ENCODE assay signal across 8 mouse cellular contexts in the genomic region with DNA sequence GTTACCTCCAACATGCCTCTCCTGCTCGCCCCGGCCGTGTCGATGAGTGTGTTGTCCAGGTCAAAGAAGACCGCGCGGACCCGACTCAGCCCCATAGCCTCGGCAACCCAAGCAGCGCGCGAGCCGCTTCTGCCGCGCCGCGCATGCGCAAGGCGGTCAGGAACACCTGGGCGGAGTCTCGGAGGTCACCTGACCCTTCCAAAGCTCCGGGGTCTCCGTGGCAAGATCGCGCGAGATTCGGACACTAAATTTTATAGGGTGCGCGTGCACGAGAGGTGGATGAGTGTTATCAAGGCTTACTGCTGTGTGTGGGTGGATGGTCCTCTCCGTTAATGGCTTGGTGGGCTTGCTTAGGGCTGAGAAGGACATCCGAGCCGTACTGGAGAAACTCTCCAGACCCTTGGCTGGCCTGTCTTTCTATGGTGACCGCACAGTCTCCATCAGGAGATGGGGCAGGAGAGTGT. TPM values are rescaled to one million over a fixed set of nuclear protein-coding genes. Genes with fewer than 3 reads are reported as not detected.
DNase-seq lines count a peak whose midpoint lies in the region; ATAC-seq and TF ChIP-seq lines count a peak whose summit lies in the region.

A gene (minus strand): TSS at position 151 of the 464 bp plus-strand sequence.
A gene (minus strand): TSS at position 167 of the 464 bp plus-strand sequence.

- peaks cover 5 to 23% of the 10 kb centered on the region in 2 experiments; a peak in 2 of 4 replicates for H3K4me1 ChIP-seq in CH12.LX (ENCODE audit: control insufficient read depth in 1 of 2, insufficient read depth in 2 of 2)
- peaks cover 6% of the 10 kb centered on the region; the same call in 1 of the 2 replicates for H3K4me1 ChIP-seq in forebrain, embryonic 11.5 days (replicated peaks; ENCODE audit: control insufficient read depth, insufficient read depth, low read length)
- peaks cover 11% of the 10 kb centered on the region; the same call in 1 of the 2 replicates for H3K4me1 ChIP-seq in heart, embryonic 16.5 days (ENCODE audit: control insufficient read depth, insufficient read depth, low read length)
- H3K4me1 ChIP-seq in liver, embryonic 15.5 days (replicated peaks): peaks cover 47% of the 10 kb centered on the region
- peaks cover 10% of the 10 kb centered on the region for H3K4me1 ChIP-seq in neural tube, embryonic 12.5 days

- peak; percentile 95 for DNase-seq in CH12.LX (ENCODE audit: extremely low read depth)
- DNase-seq in c-Kit-positive CD71-positive TER-119-negative erythroid progenitor cells, embryonic 14.5 days (ENCODE audit: low read depth): peak; percentile 89
- peak; percentile 96 for DNase-seq in forebrain, embryonic 11.5 days (ENCODE audit: low spot score)
- DNase-seq in kidney, postnatal 36 days: peak; percentile 94 to 96
- DNase-seq in telencephalon, adult 2 months (ENCODE audit: low read depth, low spot score): peak; percentile 87

- dilution Hi-C loops in CH12.LX (cut with MboI; ENCODE audit: extremely low pct_ligation_motif_present, extremely low pct_unique_long_range_greater_than_20kb, low sequenced_read_pairs): no loop called here

- peak; percentile 97 for ATAC-seq in forebrain, embryonic 11.5 days (replicated peaks; ENCODE audit: low FRiP score)
- ATAC-seq in heart, embryonic 16.5 days (replicated peaks; ENCODE audit: extremely low read depth, insufficient read depth, low FRiP score): peak; percentile 95
- peak; percentile 83 for ATAC-seq in liver, embryonic 15.5 days (ENCODE audit: insufficient read depth)
- peak; percentile 96 for ATAC-seq in neural tube, embryonic 12.5 days (ENCODE audit: low FRiP score, low read depth)

- no peak for TF ChIP-seq CTCF in CH12.LX (conservative IDR thresholded peaks at IDR 0.05 in 1 of 2, IDR thresholded peaks at IDR 0.05 in 1 of 2; ENCODE audit: low read depth in 2 of 2, low read length in 2 of 2)

- H3K27me3 ChIP-seq in CH12.LX (replicated peaks): peaks cover 3% of the 10 kb centered on the region
- no peaks in the 10 kb centered on the region for H3K27me3 ChIP-seq in forebrain, embryonic 11.5 days (ENCODE audit: control insufficient read depth, insufficient read depth, low read length)
- H3K27me3 ChIP-seq in heart, embryonic 16.5 days (ENCODE audit: control insufficient read depth, insufficient read depth, low read length): no peaks in the 10 kb centered on the region
- H3K27me3 ChIP-seq in liver, embryonic 15.5 days: no peaks in the 10 kb centered on the region
- no peaks in the 10 kb centered on the region for H3K27me3 ChIP-seq in neural tube, embryonic 12.5 days (replicated peaks)

- in situ Hi-C loops in CH12.LX (cut with MboI; ENCODE audit: low pct_ligation_motif_present, low pct_unique_long_range_greater_than_20kb, low sequenced_read_pairs): no loop called here

- TF ChIP-seq EP300 in CH12.LX (IDR thresholded peaks at IDR 0.05; ENCODE audit: low read length): no peak

- no peak for TF ChIP-seq RAD21 in CH12.LX (IDR thresholded peaks at IDR 0.05; ENCODE audit: low read depth, low read length)

- peak within 1 kb of the TSS; percentile 93 for H3K9ac ChIP-seq in CH12.LX (ENCODE audit: insufficient read depth, low read depth)
- peak within 1 kb of the TSS; percentile 89 for H3K9ac ChIP-seq in forebrain, embryonic 11.5 days (ENCODE audit: low read length)
- peak within 1 kb of the TSS; percentile 98 for H3K9ac ChIP-seq in heart, embryonic 16.5 days (ENCODE audit: low read length)
- H3K9ac ChIP-seq in liver, embryonic 15.5 days: peak within 1 kb of the TSS; percentile 98
- peak within 1 kb of the TSS; percentile 93 for H3K9ac ChIP-seq in neural tube, embryonic 12.5 days

- WGBS in forebrain, embryonic 11.5 days: 1% methylated on average over 34 of the region's 34 CpGs
- WGBS in heart, embryonic 16.5 days: under 1% methylated on average over 34 of the region's 34 CpGs
- under 1% methylated on average over 34 of the region's 34 CpGs for WGBS in liver, embryonic 15.5 days (ENCODE audit: insufficient replicate concordance)
- 1% methylated on average over 34 of the region's 34 CpGs for WGBS in neural tube, embryonic 12.5 days

- H3K36me3 ChIP-seq in CH12.LX (replicated peaks in 1 of 2; ENCODE audit: control insufficient read depth in 1 of 2, insufficient read depth in 1 of 2, low read length in 1 of 2): peaks cover 0 to 7% of the 10 kb centered on the region in 2 experiments
- no peaks in the 10 kb centered on the region for H3K36me3 ChIP-seq in forebrain, embryonic 11.5 days (ENCODE audit: control insufficient read depth, insufficient read depth, low read length)
- H3K36me3 ChIP-seq in heart, embryonic 16.5 days (ENCODE audit: control insufficient read depth, insufficient read depth): no peaks in the 10 kb centered on the region
- peaks cover 14% of the 10 kb centered on the region for H3K36me3 ChIP-seq in liver, embryonic 15.5 days (replicated peaks)
- no peaks in the 10 kb centered on the region for H3K36me3 ChIP-seq in neural tube, embryonic 12.5 days

- peak within 1 kb of the TSS; percentile 29 for H3K27ac ChIP-seq in CH12.LX (ENCODE audit: insufficient read depth, low read depth)
- H3K27ac ChIP-seq in forebrain, embryonic 11.5 days (ENCODE audit: low read depth, low read length): 0 out of 2 replicates have a peak within 1 kb of the TSS, but pooled peaks have one; percentile 14
- H3K27ac ChIP-seq in heart, embryonic 16.5 days (ENCODE audit: low read length): peak within 1 kb of the TSS; percentile 79
- H3K27ac ChIP-seq in liver, embryonic 15.5 days (replicated peaks): peak within 1 kb of the TSS; percentile 98
- H3K27ac ChIP-seq in neural tube, embryonic 12.5 days: no peak within 1 kb of the TSS

- peak; percentile 98 for TF ChIP-seq POLR2A in CH12.LX (IDR thresholded peaks at IDR 0.05; ENCODE audit: low read depth, low read length)

- peak within 1 kb of the TSS; percentile 71 to 99 (median 98) for H3K4me3 ChIP-seq in CH12.LX (replicated peaks in 1 of 3; ENCODE audit: low read depth in 2 of 3, low read length in 2 of 3, poor library complexity in 1 of 3)
- peak within 1 kb of the TSS; percentile 58 for H3K4me3 ChIP-seq in forebrain, embryonic 11.5 days (ENCODE audit: low read depth, low read length)
- H3K4me3 ChIP-seq in heart, embryonic 16.5 days (ENCODE audit: low read length): peak within 1 kb of the TSS; percentile 97
- peak within 1 kb of the TSS; percentile 94 for H3K4me3 ChIP-seq in liver, embryonic 15.5 days (replicated peaks)
- H3K4me3 ChIP-seq in neural tube, embryonic 12.5 days: peak within 1 kb of the TSS; percentile 84

- peaks cover 26% of the 10 kb centered on the region for H3K79me2 ChIP-seq in CH12.LX (replicated peaks; ENCODE audit: control insufficient read depth, extremely low read depth, insufficient read depth, poor library complexity, severe bottlenecking)

- H3K9me3 ChIP-seq in CH12.LX (replicated peaks; ENCODE audit: low read length): no peaks in the 10 kb centered on the region
- H3K9me3 ChIP-seq in forebrain, embryonic 11.5 days (ENCODE audit: control insufficient read depth, low read length): no peaks in the 10 kb centered on the region
- H3K9me3 ChIP-seq in heart, embryonic 16.5 days (replicated peaks; ENCODE audit: control insufficient read depth, low read length): no peaks in the 10 kb centered on the region
- no peaks in the 10 kb centered on the region for H3K9me3 ChIP-seq in liver, embryonic 15.5 days (replicated peaks)
- H3K9me3 ChIP-seq in neural tube, embryonic 12.5 days: no peaks in the 10 kb centered on the region

- peak within 1 kb of the TSS; percentile 81 for H3K4me2 ChIP-seq in CH12.LX (ENCODE audit: insufficient read depth, low read depth, poor library complexity, severe bottlenecking)
- H3K4me2 ChIP-seq in forebrain, embryonic 11.5 days (ENCODE audit: low read depth, low read length, severe bottlenecking): peak within 1 kb of the TSS; percentile 58
- peak within 1 kb of the TSS; percentile 92 for H3K4me2 ChIP-seq in heart, embryonic 16.5 days (ENCODE audit: low read depth, low read length)
- H3K4me2 ChIP-seq in liver, embryonic 15.5 days: peak within 1 kb of the TSS; percentile 92
- H3K4me2 ChIP-seq in neural tube, embryonic 12.5 days (replicated peaks): peak within 1 kb of the TSS; percentile 81

TF ChIP-seq in CH12.LX, 34 proteins besides CTCF, POLR2A, EP300 and RAD21 (continues in another document):
- no peak for TF ChIP-seq PAX5 (IDR thresholded peaks at IDR 0.05; ENCODE audit: low read length)
- TF ChIP-seq CHD2 (IDR thresholded peaks at IDR 0.05; ENCODE audit: low read length): peak; percentile 99
- no peak for TF ChIP-seq MAZ (IDR thresholded peaks at IDR 0.05; ENCODE audit: low read depth, low read length)
- TF ChIP-seq MYC (IDR thresholded peaks at IDR 0.05; ENCODE audit: low read depth, low read length): 0 out of 2 replicates have a peak, but pooled peaks have one; percentile 27
- TF ChIP-seq ZMIZ1 (IDR thresholded peaks at IDR 0.05; ENCODE audit: low read depth, low read length): peak; percentile 91
- TF ChIP-seq ELF1 (IDR thresholded peaks at IDR 0.05; ENCODE audit: low read depth, low read length): peak; percentile 43; the same call in 1 of the 2 replicates
- TF ChIP-seq MAFK (IDR thresholded peaks at IDR 0.05; ENCODE audit: insufficient replicate concordance, low read length): no peak
- TF ChIP-seq E2F4 (IDR thresholded peaks at IDR 0.05; ENCODE audit: insufficient replicate concordance, low read depth, low read length): no peak
- TF ChIP-seq SIN3A (IDR thresholded peaks at IDR 0.05; ENCODE audit: low read length): peak; percentile 77
- peak; percentile 55 for TF ChIP-seq BHLHE40 (IDR thresholded peaks at IDR 0.05; ENCODE audit: low read depth, low read length)
- no peak for TF ChIP-seq CHD1 (IDR thresholded peaks at IDR 0.05; ENCODE audit: low read depth, low read length)

RNA-seq across cellular contexts. Expression of the first gene that starts in this region (rescaled TPM):
- total RNA-seq in CH12.LX (2012; rRNA removed): 5.8 and 6.6 TPM in 2 replicates
- 1.8 and 3.8 TPM in 2 replicates for total RNA-seq in CH12.LX (2014; rRNA removed)
- 3.5 and 4.1 TPM in 2 replicates for polyA plus RNA-seq in CH12.LX (2012; ENCODE audit: insufficient read length, low read depth)
- polyA plus RNA-seq in forebrain, embryonic 11.5 days (2014; fragmentation: Nextera tagmentation; extraction: Ambion mirVana): 26.7 and 28.7 TPM in 2 replicates
- polyA plus RNA-seq in heart, embryonic 16.5 days (2015; fragmentation: Nextera tagmentation; extraction: Ambion mirVana): 3.2 TPM in 2 replicates
- polyA plus RNA-seq in liver, embryonic 15.5 days (2015; fragmentation: Nextera tagmentation; extraction: Ambion mirVana): 12.4 and 14.0 TPM in 2 replicates
- polyA plus RNA-seq in neural tube, embryonic 12.5 days (2016; fragmentation: Nextera tagmentation; extraction: Ambion mirVana): 13.3 and 13.6 TPM in 2 replicates

RNA-seq across cellular contexts. Expression of the second gene that starts in this region (rescaled TPM):
- 15.6 and 22.2 TPM in 2 replicates for total RNA-seq in CH12.LX (2012; rRNA removed)
- 30.8 and 35.3 TPM in 2 replicates for total RNA-seq in CH12.LX (2014; rRNA removed)
- polyA plus RNA-seq in CH12.LX (2012; ENCODE audit: insufficient read length, low read depth): 31.9 and 33.0 TPM in 2 replicates
- 46.5 and 51.9 TPM in 2 replicates for polyA plus RNA-seq in forebrain, embryonic 11.5 days (2014; fragmentation: Nextera tagmentation; extraction: Ambion mirVana)
- 17.8 and 22.0 TPM in 2 replicates for polyA plus RNA-seq in heart, embryonic 16.5 days (2015; fragmentation: Nextera tagmentation; extraction: Ambion mirVana)
- polyA plus RNA-seq in liver, embryonic 15.5 days (2015; fragmentation: Nextera tagmentation; extraction: Ambion mirVana): 60.8 and 65.2 TPM in 2 replicates
- 35.2 and 39.9 TPM in 2 replicates for polyA plus RNA-seq in neural tube, embryonic 12.5 days (2016; fragmentation: Nextera tagmentation; extraction: Ambion mirVana)
